17 mouse cellular contexts compared by ENCODE assay signal in genomic region chr2:43545665-43546064, GRCm38 (mm10). TPM values are rescaled to one million over a fixed set of nuclear protein-coding genes. Genes with fewer than 3 reads are reported as not detected.
"Had no signal": no experiment of that assay in that cellular context is flagged by ENCODE, and none has a peak within 500 bp of the region (broad histone marks: within the 10 kb centered on the region; RNA-seq: fewer than 3 reads in every experiment).

No protein-coding gene starts in this region.

- H3K4me2 ChIP-seq: kidney, embryonic 15.5 days; limb, embryonic 13.5 days; liver, embryonic 12.5 days; midbrain, embryonic 12.5 days had no signal

- H3K36me3 ChIP-seq: kidney, embryonic 15.5 days; limb, embryonic 13.5 days; liver, embryonic 12.5 days; midbrain, embryonic 12.5 days had no signal

- H3K9ac ChIP-seq: kidney, embryonic 15.5 days; limb, embryonic 13.5 days; liver, embryonic 12.5 days; midbrain, embryonic 12.5 days had no signal

- H3K9me3 ChIP-seq: kidney, embryonic 15.5 days; limb, embryonic 13.5 days; liver, embryonic 12.5 days; midbrain, embryonic 12.5 days had no signal

- H3K27ac ChIP-seq: kidney, embryonic 15.5 days; limb, embryonic 13.5 days; liver, embryonic 12.5 days; midbrain, embryonic 12.5 days had no signal

- H3K4me1 ChIP-seq: kidney, embryonic 15.5 days; limb, embryonic 13.5 days; liver, embryonic 12.5 days; midbrain, embryonic 12.5 days had no signal

- DNase-seq: kidney, adult 2 months; kidney, postnatal 14 days; left cerebral cortex, postnatal 4 days; right cerebral cortex, adult 18-20 months; right cerebral cortex, postnatal 25 days; thymus, adult 2 months; thymus, postnatal 25 days had no signal

- ATAC-seq: intestine, embryonic 16.5 days; liver, embryonic 12.5 days; midbrain, embryonic 16.5 days had no signal

- H3K4me3 ChIP-seq: kidney, embryonic 15.5 days; limb, embryonic 13.5 days; liver, embryonic 12.5 days; midbrain, embryonic 12.5 days had no signal

- H3K27me3 ChIP-seq: kidney, embryonic 15.5 days; limb, embryonic 13.5 days; liver, embryonic 12.5 days; midbrain, embryonic 12.5 days had no signal

RNA-seq across cellular contexts. Expression of gene Kynu, which starts 9.5 kb away (rescaled TPM):
- total RNA-seq: layer of hippocampus, postnatal 14 days; left cerebral cortex, adult 18-20 months; megakaryocyte-erythroid progenitor cell, adult 5-6 weeks had no signal
- polyA plus RNA-seq: neural tube, embryonic 14.5 days had no signal
